Mouse (Mus musculus) ZHBTc4 (cell line): ENCODE measurements at regions not wholly inside any gene's neighbourhood (a gene's known extent, or its start where the extent isn't known, plus 50 kb on each side); places are given as distances from the start of the nearest gene placed in this dataset.

Experiments used
- DNase-seq: peaks from one replicate; pipeline ENCODE4 v3.0.0-alpha.2; 2011; ENCODE audit warnings: low read depth, low spot score

DNA sequence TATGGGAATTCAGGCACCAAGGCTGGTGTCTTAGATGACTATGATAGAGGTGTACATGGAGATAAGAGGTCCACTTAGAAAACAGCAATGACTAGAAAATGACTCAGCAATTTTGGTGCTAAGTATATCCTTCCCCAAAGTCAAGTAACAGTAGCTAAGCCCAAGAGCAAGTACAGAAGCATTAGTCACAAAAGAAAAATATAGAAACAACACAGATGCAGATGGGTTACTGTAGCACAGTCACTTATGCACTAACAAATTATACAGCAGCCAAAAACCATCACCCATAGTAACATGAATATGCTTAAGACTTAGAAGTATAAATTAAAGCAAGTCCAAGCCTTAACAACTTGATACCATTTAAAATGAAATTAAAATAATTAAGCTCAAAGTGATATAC is 378.5 kb upstream of the Meis2 start:
- DNase-seq = no peak

GRCm38 (mm10) chr2:116440252-116440651 is 374.6 kb upstream of the Meis2 start:
- DNase-seq = no peak

DNA sequence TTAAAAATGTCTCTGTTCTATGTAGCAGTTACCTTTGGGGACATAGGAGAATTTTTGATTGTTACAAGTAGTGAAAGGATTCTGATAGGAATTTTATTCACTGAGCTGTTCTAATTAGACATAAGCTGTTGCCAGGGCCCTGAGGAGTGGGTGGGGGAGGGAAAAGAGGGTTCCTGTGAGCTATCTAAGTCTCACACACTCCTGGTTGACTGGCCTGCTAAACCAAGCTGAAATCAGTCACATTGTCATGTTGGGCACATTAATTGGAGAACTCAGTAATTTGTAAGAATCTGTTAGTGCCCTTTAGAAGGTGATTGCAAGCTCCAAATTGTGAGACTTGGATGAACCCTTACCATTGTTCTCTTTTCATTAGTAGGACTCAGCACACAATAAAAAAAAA is 367.8 kb upstream of the Meis2 start:
- DNase-seq = no peak

GRCm38 (mm10) chr2:116424131-116424530 is 358.5 kb upstream of the Meis2 start:
- DNase-seq = no peak

DNA sequence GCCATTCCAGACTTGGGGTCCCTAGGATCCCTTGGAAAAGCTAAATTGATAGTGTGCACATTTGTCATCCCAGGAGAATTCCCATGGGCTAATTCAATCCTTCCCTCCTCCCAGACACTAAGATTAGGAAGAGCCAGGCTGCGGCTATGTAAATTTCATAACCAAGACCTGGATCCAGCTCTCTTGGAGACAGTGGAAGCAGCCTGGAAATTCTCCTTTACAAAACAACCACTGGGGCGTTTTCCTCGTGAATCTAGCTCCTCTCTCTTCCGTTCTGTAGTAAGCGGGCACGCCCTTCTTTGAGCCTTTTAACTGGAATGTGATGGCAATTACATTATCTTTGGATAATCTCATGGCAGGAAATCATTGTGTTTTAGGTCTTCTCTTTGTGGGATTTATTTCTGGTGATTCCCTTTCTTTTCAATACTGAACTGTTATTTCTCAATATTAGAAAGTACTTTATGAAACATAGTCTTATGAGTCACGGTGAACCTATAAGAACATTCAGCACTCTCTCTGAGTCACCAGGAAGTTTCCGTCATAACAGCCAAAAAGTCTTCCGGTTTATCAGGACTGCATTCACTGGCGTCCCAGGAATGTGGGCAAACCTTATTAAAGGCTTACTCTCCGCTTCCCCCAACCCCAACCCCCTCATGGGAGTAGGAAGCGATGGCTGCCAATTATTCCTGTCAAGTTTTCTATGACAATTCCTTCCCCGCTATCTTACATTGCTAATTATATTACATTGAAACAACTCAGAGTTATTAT is 352.0 kb upstream of the Meis2 start:
- peak; percentile 22 for DNase-seq

DNA sequence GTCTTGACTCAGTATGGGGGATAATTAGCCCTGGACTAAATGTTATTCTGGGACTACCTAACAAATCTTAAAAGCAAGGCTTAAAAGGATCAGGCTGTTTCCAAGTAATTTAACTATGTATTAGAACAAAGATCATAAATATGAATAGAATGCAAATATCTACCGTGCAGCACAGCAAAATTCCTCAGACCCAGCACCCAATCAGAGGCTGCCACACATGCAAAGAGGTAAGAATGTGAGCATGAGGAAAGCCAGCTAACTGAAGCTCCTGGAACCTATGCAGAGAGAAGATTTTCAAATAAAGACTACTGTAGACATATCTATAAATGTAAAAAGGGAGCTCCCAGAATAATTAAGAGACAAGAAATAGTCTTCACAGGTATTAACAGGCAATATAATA is 350.1 kb upstream of the Meis2 start:
- DNase-seq = no peak

GRCm38 (mm10) chr2:116402113-116402512 is 336.5 kb upstream of the Meis2 start:
- no peak for DNase-seq

DNA sequence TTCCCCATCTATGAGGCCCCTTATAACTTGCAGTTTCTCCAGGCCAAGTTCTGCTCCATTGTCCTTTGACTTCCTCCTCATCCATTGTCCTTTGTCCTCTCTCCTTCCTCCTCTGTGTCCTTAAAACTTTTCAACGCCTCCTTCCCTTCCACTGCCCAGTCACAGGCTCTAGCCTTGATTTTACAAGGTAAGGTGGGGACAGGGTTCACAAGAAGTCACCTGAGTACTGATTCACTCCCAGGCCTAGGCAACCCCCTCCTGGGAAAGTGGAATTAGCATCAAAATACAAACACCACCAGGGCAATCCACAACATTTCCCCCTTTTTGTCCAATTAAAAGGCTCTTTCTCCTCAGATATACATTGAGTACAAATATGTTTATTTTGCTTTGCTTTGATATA is 334.3 kb upstream of the Meis2 start:
- peak; percentile 57 for DNase-seq

GRCm38 (mm10) chr2:116368811-116369210 is 303.2 kb upstream of the Meis2 start:
- DNase-seq = no peak

DNA sequence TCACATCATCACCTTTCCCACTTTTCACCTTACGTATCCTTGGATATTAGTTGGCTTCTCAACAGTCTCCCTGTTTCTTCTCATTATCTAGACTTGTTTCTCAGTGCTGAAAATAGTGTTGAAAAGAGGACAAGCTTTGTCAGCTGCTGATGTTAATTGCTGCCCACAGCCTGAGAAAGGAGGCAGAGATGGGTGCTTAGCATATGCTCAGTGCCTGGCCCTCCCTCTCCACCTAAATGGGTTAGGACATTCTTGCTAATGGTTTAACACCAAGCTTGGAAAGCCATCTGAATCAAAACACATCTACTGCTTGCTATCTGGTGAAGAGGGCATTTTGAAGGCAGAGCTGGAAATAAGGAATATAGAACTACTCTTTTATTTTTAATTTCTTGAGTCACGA is 298.5 kb upstream of the Meis2 start:
- DNase-seq = no peak

- DNase-seq = peak; percentile 76
These were observed 292.5 kb upstream of the Meis2 start for GRCm38 (mm10) chr2:116358145-116358544.

DNA sequence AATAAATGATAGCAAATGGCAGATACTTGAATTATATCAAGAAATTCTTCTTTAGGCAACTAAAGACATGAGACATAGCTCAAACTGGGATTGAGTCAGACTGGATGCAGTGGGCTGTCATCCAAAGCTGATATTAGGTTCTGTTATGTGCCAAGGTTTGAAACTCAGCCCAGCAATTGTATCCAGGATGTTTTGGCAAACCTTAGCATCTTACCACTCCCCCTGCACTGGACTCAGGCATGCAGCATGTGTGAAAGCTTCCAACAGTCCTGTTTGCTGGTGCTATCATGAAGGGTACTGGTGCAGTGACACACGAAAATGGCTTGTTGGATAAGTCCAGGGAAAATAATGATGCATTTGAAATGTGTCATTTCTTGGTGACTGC is 282.9 kb upstream of the Meis2 start:
- DNase-seq = no peak

DNA sequence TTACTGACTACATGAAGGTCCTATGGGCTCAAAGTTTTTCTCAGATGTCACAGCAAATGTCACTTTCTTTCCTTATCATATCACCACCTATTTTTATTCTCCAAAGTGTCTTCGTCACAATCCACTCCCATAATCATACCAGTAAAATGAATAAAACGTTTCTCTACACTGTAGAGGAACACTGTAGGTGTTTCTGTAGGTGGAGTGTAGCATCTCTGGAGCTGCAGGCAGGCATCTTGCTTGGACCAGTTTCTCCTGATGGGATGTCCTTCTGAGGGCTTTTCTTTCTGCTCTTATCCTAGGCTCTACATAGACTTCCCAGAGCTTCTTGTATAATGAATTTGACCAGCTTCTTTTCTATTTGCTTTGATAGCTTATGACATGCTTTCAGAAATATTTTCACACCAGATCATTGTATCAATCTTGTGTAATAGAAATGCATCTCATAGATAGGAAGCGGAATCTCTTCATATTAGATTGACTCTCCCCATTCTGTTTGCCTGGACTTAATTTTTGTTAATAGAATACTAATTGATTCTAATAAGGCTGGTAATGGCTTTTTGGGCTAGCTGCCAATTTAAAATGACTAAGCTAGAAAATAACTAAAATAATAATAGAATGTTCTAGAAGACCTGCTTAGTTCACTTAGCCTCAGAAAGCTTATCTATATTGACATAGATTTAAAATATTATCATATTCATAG is 282.3 kb upstream of the Meis2 start:
- no peak for DNase-seq

GRCm38 (mm10) chr2:116331801-116332200 is 266.2 kb upstream of the Meis2 start:
- DNase-seq = no peak

DNA sequence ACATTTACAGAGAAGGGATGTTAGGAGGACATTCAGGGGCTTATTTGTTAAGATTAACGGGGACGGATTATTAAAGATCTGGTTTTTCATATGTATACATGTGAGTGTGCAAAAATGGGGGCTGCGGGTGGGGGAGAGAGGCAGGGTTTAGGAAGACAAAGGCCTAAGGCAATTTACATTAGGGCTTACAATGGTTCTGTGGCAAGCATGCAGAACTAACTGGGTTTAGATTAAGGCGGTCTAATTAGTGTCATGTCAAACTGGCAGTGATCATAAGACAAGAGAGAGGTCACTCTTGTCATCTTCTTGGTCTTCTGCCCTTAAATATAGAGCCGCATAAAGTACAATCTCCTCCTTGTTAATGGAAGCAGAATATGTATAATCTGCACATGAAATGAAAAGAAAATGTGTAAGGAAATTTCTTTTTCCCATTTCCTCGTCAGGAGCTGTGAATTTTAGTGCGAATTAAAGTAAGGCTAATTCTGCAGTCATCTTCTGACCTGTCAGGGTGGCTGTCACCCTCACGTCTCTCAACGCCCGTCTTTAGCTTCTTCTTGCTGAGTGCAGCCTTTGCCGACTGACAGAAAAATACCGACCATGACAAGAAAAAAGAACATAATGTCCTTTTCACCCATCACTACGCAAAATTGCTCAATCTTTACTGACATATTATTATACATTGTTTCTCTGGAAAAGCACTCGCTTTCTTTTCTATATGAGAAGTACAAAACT is 256.6 kb upstream of the Meis2 start:
- DNase-seq = no peak

- DNase-seq = no peak
These were observed 233.9 kb upstream of the Meis2 start for GRCm38 (mm10) chr2:116299551-116299950.

DNA sequence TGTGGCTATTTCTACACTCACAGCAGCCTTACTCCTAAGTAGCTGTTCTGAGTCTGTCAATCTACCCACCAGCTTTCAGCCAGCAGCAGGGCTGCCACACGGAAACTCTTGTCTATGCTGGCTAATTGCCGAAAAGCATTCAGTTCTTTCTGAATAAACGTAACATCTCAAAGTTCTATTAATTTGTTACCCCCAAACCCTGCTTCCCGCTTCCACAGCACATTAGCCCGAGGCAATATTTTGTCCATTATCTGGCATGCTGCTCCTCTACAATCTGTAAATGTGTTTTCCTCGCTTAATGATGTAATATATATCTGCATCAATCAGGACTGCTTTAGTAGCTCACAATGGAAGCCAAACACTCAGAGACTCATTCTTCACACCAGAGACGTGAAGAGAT is 224.2 kb upstream of the Meis2 start:
- no peak for DNase-seq

- peak; percentile 89 for DNase-seq
These were observed 177.6 kb upstream of the Meis2 start for GRCm38 (mm10) chr2:116243191-116243590.

GRCm38 (mm10) chr2:116236731-116237130 is 171.1 kb upstream of the Meis2 start:
- no peak for DNase-seq

DNA sequence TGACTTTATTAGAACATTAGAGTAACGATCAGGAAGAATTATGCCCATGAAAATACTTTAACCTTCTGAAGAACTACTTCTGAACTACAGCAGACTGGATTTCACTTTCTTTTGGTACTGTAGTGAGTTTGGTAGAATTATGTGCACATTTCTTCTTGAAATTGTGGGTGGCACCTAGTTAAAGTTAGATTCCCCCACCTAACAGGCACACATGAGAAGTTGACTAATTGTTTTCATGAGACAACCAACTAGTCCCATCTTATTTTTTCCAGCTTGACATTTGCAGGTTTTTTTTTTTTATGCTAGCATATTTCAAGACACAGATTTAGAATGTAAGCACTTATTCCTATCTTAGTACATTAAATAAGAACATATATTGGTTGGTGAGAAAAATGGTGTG is 167.2 kb upstream of the Meis2 start:
- DNase-seq = no peak

DNA sequence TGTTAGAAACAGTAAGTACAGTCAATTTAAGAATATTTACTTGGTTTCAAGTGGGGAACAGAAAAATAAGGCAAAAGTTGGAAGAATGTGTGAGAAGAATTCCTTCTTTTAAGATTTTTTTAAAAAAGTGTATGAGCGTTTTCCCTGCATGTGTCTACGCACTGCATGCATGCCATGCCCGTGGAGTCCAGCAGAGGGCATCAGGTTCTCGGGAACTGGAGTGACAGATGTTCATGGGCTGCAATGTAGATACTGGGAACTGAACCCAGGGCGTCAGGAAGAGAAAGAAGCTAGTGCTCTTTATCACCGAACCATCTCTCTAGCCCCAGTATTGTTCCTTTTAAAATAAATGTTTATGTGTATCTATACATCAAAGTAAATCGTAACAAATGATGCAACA is 150.8 kb upstream of the Meis2 start:
- DNase-seq = peak; percentile 70
